Mouse (Mus musculus): ENCODE measurements around the gene Olfr923. TPM values are rescaled to one million over a fixed set of nuclear protein-coding genes. Genes with fewer than 3 reads are reported as not detected.

Gene Olfr923
- polyA plus RNA-seq, 1 experiment from 2014 or later, result not detected

DNA sequence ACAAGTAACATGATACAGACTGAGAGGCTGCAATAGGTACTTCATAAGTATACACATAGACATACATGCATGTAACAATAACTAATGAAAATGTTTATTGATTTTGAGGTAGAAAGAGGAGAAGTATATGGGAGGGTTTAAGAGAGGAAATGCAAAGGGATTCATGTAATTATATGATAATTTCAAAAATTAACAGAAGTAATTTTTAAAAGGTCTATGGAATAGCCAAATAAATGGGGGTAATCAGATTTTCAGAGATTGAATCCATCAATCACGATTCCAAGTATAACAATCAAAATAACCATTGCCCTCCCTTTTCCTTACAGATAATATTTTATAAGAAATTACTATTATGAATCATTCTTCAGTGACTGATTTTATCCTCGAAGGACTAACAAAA is 50.5 kb downstream of the Olfr923 start, which contains the start of gene Olfr926:
TSS of gene Olfr926 (plus strand) at position 301 of the 400 bp plus-strand sequence.
- 81% methylated on average over 2 of the region's 2 CpGs for WGBS
- H3K4me1 ChIP-seq (ENCODE audit: control insufficient read depth, insufficient read depth, low read length), result no peaks in the 10 kb centered on the region
- ATAC-seq (ENCODE audit: insufficient read depth, low FRiP score), result no peak

More for the DNA sequence above, 50.5 kb downstream of the Olfr923 start, which contains the start of gene Olfr926:
- Histone ChIP-seq H3K9me3 (replicated peaks; ENCODE audit: control insufficient read depth, low read length) (peaks cover 8% of the 10 kb centered on the region; the same call in 1 of the 2 replicates), H3K27ac (ENCODE audit: low read length) (no peak within 1 kb of the TSS), H3K36me3 (ENCODE audit: control insufficient read depth, insufficient read depth, low read length) (no peaks in the 10 kb centered on the region), H3K9ac (ENCODE audit: low read length) (no peak within 1 kb of the TSS), H3K4me3 (replicated peaks; ENCODE audit: low read length) (no peak within 1 kb of the TSS), H3K4me2 (ENCODE audit: low read depth, low read length) (no peak within 1 kb of the TSS), H3K27me3 (ENCODE audit: control insufficient read depth, insufficient read depth, low read length) (no peaks in the 10 kb centered on the region)

Other genes with a start within 250 kb of the Olfr923 start
- not detected in 2 replicates for gene Olfr912, start 246.4 kb upstream of the Olfr923 start, polyA plus RNA-seq (2015; fragmentation: Nextera tagmentation; extraction: Ambion mirVana)
- not detected in 2 replicates for gene Olfr913, start 233.8 kb upstream of the Olfr923 start, polyA plus RNA-seq (2015; fragmentation: Nextera tagmentation; extraction: Ambion mirVana)
- gene Olfr914, start 221.4 kb upstream of the Olfr923 start, polyA plus RNA-seq (2015; fragmentation: Nextera tagmentation; extraction: Ambion mirVana), result not detected in 2 replicates
- not detected in 2 replicates for gene Olfr916, start 166.7 kb upstream of the Olfr923 start, polyA plus RNA-seq (2015; fragmentation: Nextera tagmentation; extraction: Ambion mirVana)
- not detected in 2 replicates for gene Olfr917, start 160.7 kb upstream of the Olfr923 start, polyA plus RNA-seq (2015; fragmentation: Nextera tagmentation; extraction: Ambion mirVana)
- not detected in 2 replicates for gene Olfr918, start 151.9 kb upstream of the Olfr923 start, polyA plus RNA-seq (2015; fragmentation: Nextera tagmentation; extraction: Ambion mirVana)
- not detected in 2 replicates for gene Olfr919, start 122.9 kb upstream of the Olfr923 start, polyA plus RNA-seq (2015; fragmentation: Nextera tagmentation; extraction: Ambion mirVana)
- 25.2 and 26.6 TPM in 2 replicates for gene Vwa5a, start 108.3 kb upstream of the Olfr923 start, polyA plus RNA-seq (2015; fragmentation: Nextera tagmentation; extraction: Ambion mirVana)
- gene Olfr920, start 74.2 kb upstream of the Olfr923 start, polyA plus RNA-seq (2015; fragmentation: Nextera tagmentation; extraction: Ambion mirVana), result 0.03 TPM in 1 of 2 replicates, not detected in the other
- gene Olfr921, start 53.5 kb upstream of the Olfr923 start, polyA plus RNA-seq (2015; fragmentation: Nextera tagmentation; extraction: Ambion mirVana), result not detected in 2 replicates
- not detected in 2 replicates for gene Olfr922, start 11.9 kb upstream of the Olfr923 start, polyA plus RNA-seq (2015; fragmentation: Nextera tagmentation; extraction: Ambion mirVana)
- not detected in 2 replicates for gene Olfr924, start 17.9 kb downstream of the Olfr923 start, polyA plus RNA-seq (2015; fragmentation: Nextera tagmentation; extraction: Ambion mirVana)
- not detected in 2 replicates for gene Olfr26, start 28.5 kb downstream of the Olfr923 start, polyA plus RNA-seq (2015; fragmentation: Nextera tagmentation; extraction: Ambion mirVana)
- not detected in 2 replicates for gene Olfr926, start 50.6 kb downstream of the Olfr923 start, polyA plus RNA-seq (2015; fragmentation: Nextera tagmentation; extraction: Ambion mirVana)
- not detected in 2 replicates for gene Olfr930, start 103.3 kb downstream of the Olfr923 start, polyA plus RNA-seq (2015; fragmentation: Nextera tagmentation; extraction: Ambion mirVana)
- not detected in 2 replicates for gene Olfr933, start 145.8 kb downstream of the Olfr923 start, polyA plus RNA-seq (2015; fragmentation: Nextera tagmentation; extraction: Ambion mirVana)
- gene Olfr934, start 161.8 kb downstream of the Olfr923 start, polyA plus RNA-seq (2015; fragmentation: Nextera tagmentation; extraction: Ambion mirVana), result not detected in 2 replicates
- not detected in 2 replicates for gene Olfr935, start 173.1 kb downstream of the Olfr923 start, polyA plus RNA-seq (2015; fragmentation: Nextera tagmentation; extraction: Ambion mirVana)
- not detected in 2 replicates for gene Olfr146, start 196.8 kb downstream of the Olfr923 start, polyA plus RNA-seq (2015; fragmentation: Nextera tagmentation; extraction: Ambion mirVana)
- not detected in 2 replicates for gene Olfr937, start 238.4 kb downstream of the Olfr923 start, polyA plus RNA-seq (2015; fragmentation: Nextera tagmentation; extraction: Ambion mirVana)

Data from stomach, embryonic 16.5 days (tissue).